In the genomic region with DNA sequence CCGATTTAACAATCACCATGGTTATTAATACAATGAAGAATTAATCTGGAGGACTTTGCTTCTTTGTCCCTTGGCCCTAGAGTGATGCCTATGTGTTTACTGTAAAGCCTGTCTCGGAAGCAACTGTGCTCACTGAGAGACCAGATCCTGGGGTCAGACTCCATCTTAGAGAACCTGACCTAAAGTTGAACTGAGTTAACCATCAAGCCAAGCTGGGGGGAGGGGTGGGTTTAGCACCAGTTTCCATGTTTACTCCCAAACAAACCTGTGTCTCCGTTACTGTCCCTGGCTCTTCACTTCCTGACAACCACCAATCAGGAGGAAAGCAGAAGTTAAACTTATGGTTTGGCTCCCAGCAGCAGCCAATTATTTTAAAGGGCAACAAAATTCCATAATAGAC, we compare ENCODE assay signal across 30 mouse cellular contexts. TPM values are rescaled to one million over a fixed set of nuclear protein-coding genes. Genes with fewer than 3 reads are reported as not detected.
DNase-seq lines count a peak whose midpoint lies in the region; ATAC-seq lines count a peak whose summit lies in the region.
"Had no signal": no experiment of that assay in that cellular context is flagged by ENCODE, and none has a peak within 500 bp of the region (broad histone marks: within the 10 kb centered on the region; RNA-seq: fewer than 3 reads in every experiment).

No protein-coding gene starts in this region.

- no peak overlapping the region for H3K9ac ChIP-seq in kidney, embryonic 16.5 days (replicated peaks; ENCODE audit: low read length)
- no peak overlapping the region for H3K9ac ChIP-seq in kidney, embryonic 15.5 days
- no peak overlapping the region for H3K9ac ChIP-seq in forebrain, embryonic 11.5 days (ENCODE audit: low read length)
- H3K9ac ChIP-seq: forebrain, postnatal 0 days; hindbrain, embryonic 12.5 days; hindbrain, embryonic 15.5 days had no signal

- no peak overlapping the region for H3K4me3 ChIP-seq in kidney, embryonic 16.5 days (ENCODE audit: low read length)
- no peak overlapping the region for H3K4me3 ChIP-seq in kidney, embryonic 15.5 days (replicated peaks)
- H3K4me3 ChIP-seq in forebrain, embryonic 11.5 days (ENCODE audit: low read depth, low read length): no peak overlapping the region
- H3K4me3 ChIP-seq: forebrain, embryonic 10.5 days; gastrocnemius, adult 2 months; hindbrain, embryonic 12.5 days; hindbrain, embryonic 15.5 days had no signal

- H3K4me2 ChIP-seq in kidney, embryonic 16.5 days (replicated peaks; ENCODE audit: low read depth, low read length): no peak overlapping the region
- no peak overlapping the region for H3K4me2 ChIP-seq in kidney, embryonic 15.5 days
- H3K4me2 ChIP-seq in forebrain, embryonic 11.5 days (ENCODE audit: low read depth, low read length, severe bottlenecking): no peak overlapping the region
- H3K4me2 ChIP-seq: heart, embryonic 11.5 days; hindbrain, embryonic 12.5 days; hindbrain, embryonic 15.5 days had no signal

- no peaks in the 10 kb centered on the region for H3K27me3 ChIP-seq in kidney, embryonic 16.5 days (ENCODE audit: insufficient read depth, low read length)
- H3K27me3 ChIP-seq in kidney, embryonic 15.5 days: no peaks in the 10 kb centered on the region
- no peaks in the 10 kb centered on the region for H3K27me3 ChIP-seq in forebrain, embryonic 11.5 days (ENCODE audit: control insufficient read depth, insufficient read depth, low read length)
- H3K27me3 ChIP-seq: CH12.LX; hindbrain, embryonic 12.5 days; hindbrain, embryonic 15.5 days had no signal

- no peaks in the 10 kb centered on the region for H3K4me1 ChIP-seq in kidney, embryonic 16.5 days (ENCODE audit: insufficient read depth, low read length)
- H3K4me1 ChIP-seq in kidney, embryonic 15.5 days: no peaks in the 10 kb centered on the region
- H3K4me1 ChIP-seq in forebrain, embryonic 11.5 days (replicated peaks; ENCODE audit: control insufficient read depth, insufficient read depth, low read length): no peaks in the 10 kb centered on the region
- H3K4me1 ChIP-seq: forebrain, embryonic 10.5 days; hindbrain, embryonic 12.5 days; hindbrain, embryonic 15.5 days had no signal

- no peaks in the 10 kb centered on the region for H3K36me3 ChIP-seq in kidney, embryonic 16.5 days (ENCODE audit: insufficient read depth, low read length)
- H3K36me3 ChIP-seq in kidney, embryonic 15.5 days: no peaks in the 10 kb centered on the region
- H3K36me3 ChIP-seq in forebrain, embryonic 11.5 days (ENCODE audit: control insufficient read depth, insufficient read depth, low read length): no peaks in the 10 kb centered on the region
- H3K36me3 ChIP-seq: forebrain, embryonic 10.5 days; hindbrain, embryonic 12.5 days; hindbrain, embryonic 15.5 days had no signal

- 0 out of 2 replicates have a peak, but pooled peaks have one; percentile 27 for ATAC-seq in kidney, embryonic 16.5 days (ENCODE audit: low FRiP score, low TSS enrichment)
- ATAC-seq in kidney, embryonic 15.5 days (replicated peaks; ENCODE audit: low FRiP score): no peak
- no peak for ATAC-seq in forebrain, embryonic 11.5 days (replicated peaks; ENCODE audit: low FRiP score)
- ATAC-seq: activated CD4-positive, CD25-positive, alpha-beta regulatory T cell, adult 4 months; forebrain, embryonic 14.5 days; forebrain, postnatal 0 days had no signal

- DNase-seq in kidney, postnatal 25 days: peak; percentile 20 to 41
- no peak for DNase-seq in kidney, adult 18-20 months
- DNase-seq in kidney, postnatal 4 days: peak; percentile 9 to 42
- no peak for DNase-seq in forebrain, embryonic 11.5 days (ENCODE audit: low spot score)
- DNase-seq in cerebellum, adult 9-10 months: no peak
- DNase-seq: adrenal gland, adult 8-10 months; adrenal gland, postnatal 25 days; B cell, adult 2 months; cerebellum, adult 11-12 months; cerebellum, adult 8-10 months; cerebellum, postnatal 14 days; forebrain, postnatal 0 days; gastrocnemius, adult 2 months; gastrocnemius, postnatal 14 days; heart, adult 11 months had no signal

- 80% methylated on average over 3 of the region's 3 CpGs for WGBS in kidney, embryonic 16.5 days
- WGBS in kidney, embryonic 15.5 days: 81% methylated on average over 3 of the region's 3 CpGs
- WGBS in forebrain, embryonic 11.5 days: 85% methylated on average over 3 of the region's 3 CpGs

- no peak overlapping the region for H3K27ac ChIP-seq in kidney, embryonic 16.5 days (ENCODE audit: low read length)
- no peak overlapping the region for H3K27ac ChIP-seq in kidney, embryonic 15.5 days
- H3K27ac ChIP-seq in forebrain, embryonic 11.5 days (ENCODE audit: low read depth, low read length): no peak overlapping the region
- H3K27ac ChIP-seq: forebrain, embryonic 10.5 days; gastrocnemius, adult 2 months; hindbrain, embryonic 12.5 days; hindbrain, embryonic 15.5 days had no signal

- no peaks in the 10 kb centered on the region for H3K9me3 ChIP-seq in kidney, embryonic 16.5 days (ENCODE audit: low read length)
- H3K9me3 ChIP-seq in kidney, embryonic 15.5 days (replicated peaks): no peaks in the 10 kb centered on the region
- H3K9me3 ChIP-seq in forebrain, embryonic 11.5 days (ENCODE audit: control insufficient read depth, low read length): no peaks in the 10 kb centered on the region
- H3K9me3 ChIP-seq: forebrain, embryonic 10.5 days; hindbrain, embryonic 12.5 days had no signal

RNA-seq across cellular contexts. Expression of a gene that starts 38.4 kb away (rescaled TPM):
- polyA plus RNA-seq in kidney, embryonic 16.5 days (2015; fragmentation: Nextera tagmentation; extraction: Ambion mirVana): not detected in 2 replicates
- 0.08 and 0.13 TPM in 2 replicates for polyA plus RNA-seq in kidney, embryonic 15.5 days (2015; fragmentation: Nextera tagmentation; extraction: Ambion mirVana)
- not detected in 2 replicates for polyA plus RNA-seq in forebrain, embryonic 11.5 days (2014; fragmentation: Nextera tagmentation; extraction: Ambion mirVana)
- polyA plus RNA-seq: activated CD4-positive, CD25-positive, alpha-beta regulatory T cell, adult 4 months; brain, embryonic 14.5 days; embryonic facial prominence, embryonic 11.5 days; embryonic facial prominence, embryonic 14.5 days; forebrain, embryonic 10.5 days; forebrain, embryonic 14.5 days; forebrain, postnatal 0 days; frontal cortex, adult 2 months; heart, embryonic 11.5 days; heart, embryonic 14.5 days; heart, postnatal 0 days; hindbrain, embryonic 12.5 days; hindbrain, embryonic 15.5 days had no signal

RNA-seq across cellular contexts. Expression of a gene that starts 39.1 kb away (rescaled TPM):
- polyA plus RNA-seq in kidney, embryonic 16.5 days (2015; fragmentation: Nextera tagmentation; extraction: Ambion mirVana): 3.1 and 4.1 TPM in 2 replicates
- polyA plus RNA-seq in kidney, embryonic 15.5 days (2015; fragmentation: Nextera tagmentation; extraction: Ambion mirVana): 4.2 and 4.4 TPM in 2 replicates
- 2.9 and 4.0 TPM in 2 replicates for polyA plus RNA-seq in forebrain, embryonic 11.5 days (2014; fragmentation: Nextera tagmentation; extraction: Ambion mirVana)

Comparison
In these comparisons a context has a peak if more than half of its experiments do, and no peak if none do; other contexts are left out.
1. DNase-seq: peak in kidney, postnatal 25 days (2 of 2) and kidney, postnatal 4 days (2 of 2); none in kidney, adult 18-20 months (single experiment), forebrain, embryonic 11.5 days (single experiment) and cerebellum, adult 9-10 months (single experiment).